Mouse (Mus musculus) heart, adult 2 months (tissue): ENCODE data around the gene Arhgef28.

Experiments
- CTCF ChIP-seq: fragments of 200-600 bp; IDR thresholded peaks from 2 replicates; pipeline ENCODE4 v1.8.1; 2022; ENCODE audit warnings: antibody characterized with exemption, mild to moderate bottlenecking, moderate library complexity
- POLR2A ChIP-seq: fragments of 200-500 bp; IDR thresholded peaks from 2 replicates; pipeline ENCODE4 v1.6.1; 2011; ENCODE audit warnings: mild to moderate bottlenecking, low read depth, low read length, control low read depth; ENCODE audit not compliant: insufficient read depth

DNA sequence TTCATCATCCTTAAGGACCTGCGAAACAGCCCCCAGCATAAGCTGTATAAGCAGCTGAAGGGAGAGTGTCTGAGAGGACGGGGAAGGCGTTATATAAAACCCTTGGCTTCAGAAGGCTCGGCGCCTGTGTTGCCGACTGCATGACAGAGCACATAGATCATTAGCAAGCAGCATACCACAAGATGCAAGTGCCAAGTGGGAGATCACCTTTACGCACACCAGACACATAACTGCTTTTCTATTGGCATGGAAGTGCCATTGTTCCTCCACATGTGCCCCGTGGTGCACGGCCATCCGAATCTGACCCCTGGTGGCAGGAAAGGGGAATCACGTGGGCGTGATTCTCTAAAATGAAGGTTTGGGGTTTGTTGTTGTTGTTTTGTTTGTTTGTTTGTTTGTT, 16.6 kb upstream of the Arhgef28 start:
- TF ChIP-seq POLR2A (no peak), CTCF (peak; percentile 92)
